Mouse (Mus musculus): ENCODE measurements at regions not wholly inside any gene's neighbourhood (a gene's known extent, or its start where the extent isn't known, plus 50 kb on each side); places are given as distances from the start of the nearest gene placed in this dataset.

- TF ChIP-seq CTCF (IDR thresholded peaks at IDR 0.05; ENCODE audit: low read depth): no peak
- TF ChIP-seq EP300 (IDR thresholded peaks at IDR 0.05; ENCODE audit: low read depth): no peak
Observed at GRCm38 (mm10) chr1:64408807-64409582, 123.5 kb upstream of the Creb1 start.
